ENCODE assay signal across 27 mouse cellular contexts in genomic region chr5:87562966-87563365, GRCm38 (mm10). TPM values are rescaled to one million over a fixed set of nuclear protein-coding genes. Genes with fewer than 3 reads are reported as not detected.
DNase-seq lines count a peak whose midpoint lies in the region; ATAC-seq and TF ChIP-seq lines count a peak whose summit lies in the region.
"Had no signal": no experiment of that assay in that cellular context is flagged by ENCODE, and none has a peak within 500 bp of the region (broad histone marks: within the 10 kb centered on the region; RNA-seq: fewer than 3 reads in every experiment).

No protein-coding gene starts in this region.

- H3K4me2 ChIP-seq in lung, postnatal 0 days (replicated peaks; ENCODE audit: low read depth, low read length), result no peak overlapping the region
- H3K4me2 ChIP-seq in intestine, postnatal 0 days (replicated peaks; ENCODE audit: low read depth), result no peak overlapping the region
- H3K4me2 ChIP-seq: forebrain, embryonic 13.5 days; heart, embryonic 11.5 days; hindbrain, embryonic 15.5 days; limb, embryonic 12.5 days; liver, embryonic 15.5 days had no signal

- H3K36me3 ChIP-seq in lung, postnatal 0 days (ENCODE audit: insufficient read depth, low read length), result no peaks in the 10 kb centered on the region
- H3K36me3 ChIP-seq in intestine, postnatal 0 days (ENCODE audit: control insufficient read depth, insufficient read depth), result no peaks in the 10 kb centered on the region
- peaks cover 14% of the 10 kb centered on the region for H3K36me3 ChIP-seq in small intestine, adult 2 months (ENCODE audit: control insufficient read depth, insufficient read depth, low read length)
- H3K36me3 ChIP-seq: G1E; hindbrain, embryonic 15.5 days; limb, embryonic 12.5 days; liver, embryonic 15.5 days; midbrain, embryonic 10.5 days had no signal

- H3K27me3 ChIP-seq in lung, postnatal 0 days (replicated peaks; ENCODE audit: insufficient read depth, low read length), result no peaks in the 10 kb centered on the region
- H3K27me3 ChIP-seq in intestine, postnatal 0 days (replicated peaks; ENCODE audit: control insufficient read depth, insufficient read depth, low read length), result no peaks in the 10 kb centered on the region
- no peaks in the 10 kb centered on the region for H3K27me3 ChIP-seq in small intestine, adult 2 months (ENCODE audit: control insufficient read depth, insufficient read depth, low read length)
- H3K27me3 ChIP-seq: forebrain, embryonic 13.5 days; hindbrain, embryonic 15.5 days; limb, embryonic 12.5 days; liver, embryonic 15.5 days had no signal

- no peak for TF ChIP-seq POLR2A in small intestine, adult 2 months (IDR thresholded peaks at IDR 0.05; ENCODE audit: low read depth, low read length)

- no peaks in the 10 kb centered on the region for H3K4me1 ChIP-seq in lung, postnatal 0 days (ENCODE audit: insufficient read depth, low read depth, low read length)
- H3K4me1 ChIP-seq in intestine, postnatal 0 days (replicated peaks; ENCODE audit: control insufficient read depth, insufficient read depth, low read length), result no peaks in the 10 kb centered on the region
- H3K4me1 ChIP-seq in small intestine, adult 2 months (ENCODE audit: control insufficient read depth, insufficient read depth, insufficient read length, low read length), result no peaks in the 10 kb centered on the region; the same call in 1 of the 2 replicates
- H3K4me1 ChIP-seq: forebrain, embryonic 13.5 days; hindbrain, embryonic 15.5 days; limb, embryonic 12.5 days; liver, embryonic 15.5 days; midbrain, embryonic 10.5 days had no signal

- no peak overlapping the region for H3K4me3 ChIP-seq in lung, postnatal 0 days (ENCODE audit: low read depth, low read length)
- no peak overlapping the region for H3K4me3 ChIP-seq in intestine, postnatal 0 days (ENCODE audit: low read depth, low read length)
- no peak overlapping the region for H3K4me3 ChIP-seq in small intestine, adult 2 months (ENCODE audit: low read depth, low read length)
- H3K4me3 ChIP-seq: forebrain, embryonic 13.5 days; hindbrain, embryonic 15.5 days; limb, embryonic 12.5 days; liver, embryonic 15.5 days; midbrain, embryonic 10.5 days had no signal

- no peak for TF ChIP-seq EP300 in lung, postnatal 0 days (IDR thresholded peaks at IDR 0.05)

- no peak for TF ChIP-seq CTCF in lung, postnatal 0 days (IDR thresholded peaks at IDR 0.05)
- TF ChIP-seq CTCF in intestine, postnatal 0 days (IDR thresholded peaks at IDR 0.05; ENCODE audit: low read depth), result no peak
- no peak for TF ChIP-seq CTCF in small intestine, adult 2 months (IDR thresholded peaks at IDR 0.05; ENCODE audit: extremely low read depth, insufficient read length, insufficient replicate concordance, low read depth, low read length)

- no peak overlapping the region for H3K9ac ChIP-seq in lung, postnatal 0 days (replicated peaks; ENCODE audit: low read depth)
- no peak overlapping the region for H3K9ac ChIP-seq in intestine, postnatal 0 days (ENCODE audit: low read depth, low read length)
- H3K9ac ChIP-seq: forebrain, embryonic 13.5 days; hindbrain, embryonic 15.5 days; limb, embryonic 12.5 days; liver, embryonic 15.5 days had no signal

- no peak for ATAC-seq in lung, postnatal 0 days
- peak; percentile 98 for ATAC-seq in intestine, postnatal 0 days
- no peak for ATAC-seq in CD4-positive, CD25-positive, alpha-beta regulatory T cell, adult 4 months
- ATAC-seq: activated CD4-positive, CD25-positive, alpha-beta regulatory T cell, adult 4 months; forebrain, embryonic 13.5 days had no signal

- no peak overlapping the region for H3K27ac ChIP-seq in lung, postnatal 0 days (ENCODE audit: low read length)
- H3K27ac ChIP-seq in intestine, postnatal 0 days (ENCODE audit: low read depth, low read length), result peak overlapping the region; percentile 67
- H3K27ac ChIP-seq in small intestine, adult 2 months (ENCODE audit: insufficient read depth, low read depth, low read length), result peak overlapping the region; percentile 79
- H3K27ac ChIP-seq: forebrain, embryonic 13.5 days; hindbrain, embryonic 15.5 days; limb, embryonic 12.5 days; liver, embryonic 15.5 days; macrophage; midbrain, embryonic 10.5 days had no signal

- DNase-seq in heart, adult 11 months, result peak; percentile 58
- no peak for DNase-seq in heart, postnatal 4 days
- peak; percentile 4 for DNase-seq in lung, postnatal 0 days (ENCODE audit: low spot score)
- DNase-seq in lung, postnatal 14 days, result no peak
- DNase-seq in urinary bladder, postnatal 10 days (ENCODE audit: low spot score), result no peak
- DNase-seq: adrenal gland, postnatal 10 days; cerebellum, adult 9-11 months; gastrocnemius, postnatal 36 days; heart, postnatal 14 days; right cerebral cortex, postnatal 25 days had no signal

- H3K9me3 ChIP-seq in lung, postnatal 0 days (ENCODE audit: low read length), result no peaks in the 10 kb centered on the region
- H3K9me3 ChIP-seq in intestine, postnatal 0 days (ENCODE audit: control insufficient read depth), result no peaks in the 10 kb centered on the region
- H3K9me3 ChIP-seq: forebrain, embryonic 13.5 days; G1E; hindbrain, embryonic 15.5 days; limb, embryonic 12.5 days; liver, embryonic 15.5 days; midbrain, embryonic 10.5 days had no signal

RNA-seq across cellular contexts. Expression of gene Sult1d1, which starts 5.9 kb away (rescaled TPM):
- total RNA-seq in heart, postnatal 4 days (2021), result not detected
- 0.14 and 0.21 TPM in 2 replicates for polyA plus RNA-seq in lung, postnatal 0 days (2015; fragmentation: Nextera tagmentation; extraction: Ambion mirVana)
- polyA plus RNA-seq in intestine, postnatal 0 days (2015; fragmentation: Nextera tagmentation; extraction: Ambion mirVana), result 210 and 241 TPM in 2 replicates
- polyA plus RNA-seq in small intestine, adult 2 months (2012; rRNA removed), result 0.67 and 1.6 TPM in 2 replicates
- polyA plus RNA-seq in CD4-positive, CD25-positive, alpha-beta regulatory T cell, adult 4 months (2017; shearing (Covaris generic)), result not detected
- total RNA-seq: gastrocnemius, postnatal 36 days; layer of hippocampus, postnatal 14 days had no signal
- polyA plus RNA-seq: brain, embryonic 14.5 days; cortical plate, adult 2 months; embryonic facial prominence, embryonic 11.5 days; forebrain, embryonic 13.5 days; G1E; heart, embryonic 11.5 days; hindbrain, embryonic 15.5 days; limb, embryonic 12.5 days; macrophage; midbrain, embryonic 10.5 days had no signal

RNA-seq across cellular contexts. Expression of gene Sult1b1, which starts 25.0 kb away (rescaled TPM):
- not detected for total RNA-seq in heart, postnatal 4 days (2021)
- polyA plus RNA-seq in lung, postnatal 0 days (2015; fragmentation: Nextera tagmentation; extraction: Ambion mirVana), result not detected in 2 replicates
- polyA plus RNA-seq in intestine, postnatal 0 days (2015; fragmentation: Nextera tagmentation; extraction: Ambion mirVana), result 279 and 297 TPM in 2 replicates
- 3.5 and 7.8 TPM in 2 replicates for polyA plus RNA-seq in small intestine, adult 2 months (2012; rRNA removed)
- polyA plus RNA-seq in CD4-positive, CD25-positive, alpha-beta regulatory T cell, adult 4 months (2017; shearing (Covaris generic)), result not detected
- total RNA-seq: gastrocnemius, postnatal 36 days; heart, postnatal 14 days; layer of hippocampus, postnatal 14 days had no signal
- polyA plus RNA-seq: activated CD4-positive, CD25-positive, alpha-beta regulatory T cell, adult 4 months; brain, embryonic 14.5 days; cortical plate, adult 2 months; embryonic facial prominence, embryonic 11.5 days; forebrain, embryonic 13.5 days; G1E; heart, embryonic 11.5 days; hindbrain, embryonic 15.5 days; limb, embryonic 12.5 days; macrophage; midbrain, embryonic 10.5 days had no signal

RNA-seq across cellular contexts. Expression of gene Sult1e1, which starts 28.4 kb away (rescaled TPM):
- total RNA-seq in heart, postnatal 4 days (2021), result not detected
- not detected in 2 replicates for polyA plus RNA-seq in lung, postnatal 0 days (2015; fragmentation: Nextera tagmentation; extraction: Ambion mirVana)
- polyA plus RNA-seq in intestine, postnatal 0 days (2015; fragmentation: Nextera tagmentation; extraction: Ambion mirVana), result not detected in 2 replicates
- polyA plus RNA-seq in small intestine, adult 2 months (2012; rRNA removed), result not detected in 2 replicates
- not detected for polyA plus RNA-seq in CD4-positive, CD25-positive, alpha-beta regulatory T cell, adult 4 months (2017; shearing (Covaris generic))
- total RNA-seq: G1E; gastrocnemius, postnatal 36 days; heart, postnatal 14 days; layer of hippocampus, postnatal 14 days had no signal
- polyA plus RNA-seq: activated CD4-positive, CD25-positive, alpha-beta regulatory T cell, adult 4 months; brain, embryonic 14.5 days; cortical plate, adult 2 months; forebrain, embryonic 13.5 days; G1E; heart, embryonic 11.5 days; hindbrain, embryonic 15.5 days; large intestine, adult 2 months; limb, embryonic 12.5 days; liver, embryonic 15.5 days; macrophage had no signal

Comparison
In these comparisons a context has a peak if more than half of its experiments do, and no peak if none do; other contexts are left out.
1. DNase-seq: peak in heart, adult 11 months (single experiment) and lung, postnatal 0 days (single experiment); none in heart, postnatal 4 days (single experiment), lung, postnatal 14 days (single experiment) and urinary bladder, postnatal 10 days (single experiment).
2. RNA of gene Sult1d1, which starts 5.9 kb away (polyA plus RNA-seq): 210 to 241 TPM in intestine, postnatal 0 days; 0.67 to 1.6 TPM in small intestine, adult 2 months, 0.14 to 0.21 TPM in lung, postnatal 0 days and not detected in CD4-positive, CD25-positive, alpha-beta regulatory T cell, adult 4 months; every median in the first group is over 10 times any median in the second.
3. RNA of gene Sult1b1, which starts 25.0 kb away (polyA plus RNA-seq): 279 to 297 TPM in intestine, postnatal 0 days; 3.5 to 7.8 TPM in small intestine, adult 2 months, not detected in lung, postnatal 0 days and not detected in CD4-positive, CD25-positive, alpha-beta regulatory T cell, adult 4 months; every median in the first group is over 10 times any median in the second.